Mouse (Mus musculus) monocyte, adult 5-6 weeks (primary cell): ENCODE results near the gene Sars. TPM values are rescaled to one million over a fixed set of nuclear protein-coding genes. Genes with fewer than 3 reads are reported as not detected.

ENCODE experiments used
- ATAC-seq: fragments of 153-309, 156-312 bp; replicated peaks from 2 replicates; pipeline ENCODE4 v1.8.0; 2017; ENCODE audit warnings: mild to moderate bottlenecking; ENCODE audit not compliant: low TSS enrichment, insufficient number of reproducible peaks, severe bottlenecking, poor library complexity, low FRiP score
- total RNA-seq: library from RNA; stranded (forward); fragments of 200-1000, 200-491, 200-594 nt; gene quantifications from 3 replicates; pipeline ENCODE4 v1.2.3, GENCODE M21; 2017

Sars gene
- total RNA-seq, 1 experiment from 2014 or later = 120 TPM

GRCm38 (mm10) chr3:108402528-108402920, 42.5 kb downstream of the Sars start:
- ATAC-seq = no peak

GRCm38 (mm10) chr3:108401692-108402527, 43.1 kb downstream of the Sars start:
- peak; percentile 69 for ATAC-seq

- no peak for ATAC-seq
Observed at GRCm38 (mm10) chr3:108400442-108400841, 44.6 kb downstream of the Sars start.

GRCm38 (mm10) chr3:108398281-108398680, 46.7 kb downstream of the Sars start:
- ATAC-seq = no peak

- no peak for ATAC-seq
Observed at GRCm38 (mm10) chr3:108392793-108393192, 52.2 kb downstream of the Sars start.

- ATAC-seq = no peak
Observed at GRCm38 (mm10) chr3:108392299-108392698, 52.7 kb downstream of the Sars start.

- ATAC-seq = peak; percentile 95
Observed at GRCm38 (mm10) chr3:108389111-108389545, 55.9 kb downstream of the Sars start.

- no peak for ATAC-seq
Observed at GRCm38 (mm10) chr3:108386186-108386585, 58.8 kb downstream of the Sars start.

- no peak for ATAC-seq
Observed at GRCm38 (mm10) chr3:108384425-108384824, 60.6 kb downstream of the Sars start.

GRCm38 (mm10) chr3:108383485-108384354, 61.3 kb downstream of the Sars start, which contains the start of gene Psrc1:
TSS of gene Psrc1 (plus strand) at chr3:108383839.
- ATAC-seq = peak; percentile 62

- ATAC-seq = no peak
Observed at GRCm38 (mm10) chr3:108381945-108382875, 62.8 kb downstream of the Sars start.

GRCm38 (mm10) chr3:108380695-108381094, 64.3 kb downstream of the Sars start:
- ATAC-seq = no peak

GRCm38 (mm10) chr3:108378875-108379663, 65.9 kb downstream of the Sars start:
- no peak for ATAC-seq

Other genes starting within 250 kb of the Sars start
- 13.0 to 22.3 TPM (median 15.0 TPM) in 3 replicates for gene Cyb561d1, start 244.0 kb downstream of the Sars start, total RNA-seq
- 4.0 to 7.1 TPM (median 6.8 TPM) in 3 replicates for gene Atxn7l2, start 234.3 kb downstream of the Sars start, total RNA-seq
- not detected in 3 replicates for gene Sypl2, start 218.6 kb downstream of the Sars start, total RNA-seq
- gene Psma5, start 188.3 kb downstream of the Sars start, total RNA-seq = 137 to 139 TPM (median 138 TPM) in 3 replicates
- 31.6 to 35.5 TPM (median 32.1 TPM) in 3 replicates for gene Sort1, start 161.1 kb downstream of the Sars start, total RNA-seq
- gene Mybphl, start 80.3 kb downstream of the Sars start, total RNA-seq = not detected in 3 replicates
- 0.68 to 1.4 TPM (median 0.86 TPM) in 3 replicates for gene Psrc1, start 61.4 kb downstream of the Sars start, total RNA-seq
- 0.11 to 1.8 TPM (median 0.19 TPM) in 3 replicates for gene Celsr2, start 29.7 kb downstream of the Sars start, total RNA-seq
- not detected in 3 replicates for gene 1700013F07Rik, start 88.9 kb upstream of the Sars start, total RNA-seq
- 0.11 to 0.19 TPM in 2 of 3 replicates, not detected in the other for gene 5330417C22Rik, start 91.3 kb upstream of the Sars start, total RNA-seq
- 67.3 to 88.2 TPM (median 82.3 TPM) in 3 replicates for gene Tmem167b, start 117.3 kb upstream of the Sars start, total RNA-seq
- gene Taf13, start 126.5 kb upstream of the Sars start, total RNA-seq = 40.3 to 53.0 TPM (median 51.7 TPM) in 3 replicates
- 12.4 to 27.1 TPM (median 13.7 TPM) in 3 replicates for gene Wdr47, start 146.1 kb upstream of the Sars start, total RNA-seq
- gene Clcc1, start 208.7 kb upstream of the Sars start, total RNA-seq = 71.2 to 120 TPM (median 75.3 TPM) in 3 replicates